Mouse (Mus musculus) kidney, postnatal 0 days (tissue): ENCODE measurements around the gene Fcrl1. TPM values are rescaled to one million over a fixed set of nuclear protein-coding genes. Genes with fewer than 3 reads are reported as not detected.
A peak's percentile ranks its signal among the peaks of the same experiment; 100 is the strongest.
"Not testable (repeated sequence)": the region's sequence is repeated elsewhere in the genome, so short reads cannot be mapped to it uniquely, and the experiment has no call there.

Experiments
- ATAC-seq: fragments of 200-750 bp; cut with Nextera tagmentation; replicated peaks from 2 replicates; pipeline ENCODE4 v1.8.0; 2017; ENCODE audit warnings: low read depth, moderate number of reproducible peaks, moderate TSS enrichment, moderate library complexity; ENCODE audit not compliant: low FRiP score
- DNase-seq: peaks from one replicate; pipeline ENCODE4 v3.0.0-alpha.2; 2016; ENCODE audit warnings: low spot score
- H3K27ac ChIP-seq: fragments of 300-500 bp; sonication (generic); 2 replicates; pipeline ENCODE4 v1.5.1; 2014; ENCODE audit warnings: mild to moderate bottlenecking
- H3K27me3 ChIP-seq: fragments of 300-500 bp; sonication (generic); 2 replicates; pipeline ENCODE4 v1.6.1; 2014; ENCODE audit warnings: low read length, mixed read lengths; ENCODE audit not compliant: insufficient read depth
- H3K36me3 ChIP-seq: fragments of 300-500 bp; sonication (generic); 2 replicates; pipeline ENCODE4 v1.6.1; 2014; ENCODE audit warnings: low read length, mixed read lengths; ENCODE audit not compliant: insufficient read depth
- H3K4me1 ChIP-seq: fragments of 300-500 bp; sonication (generic); replicated peaks from 2 replicates; pipeline ENCODE4 v1.6.1; 2014; ENCODE audit warnings: antibody characterized with exemption, low read length, mixed read lengths; ENCODE audit not compliant: insufficient read depth
- H3K4me2 ChIP-seq: fragments of 300-500 bp; sonication (generic); 2 replicates; pipeline ENCODE4 v1.6.1; 2014; ENCODE audit warnings: mild to moderate bottlenecking, low read length, moderate library complexity, mixed read lengths
- H3K4me3 ChIP-seq: fragments of 300-500 bp; sonication (generic); replicated peaks from 2 replicates; pipeline ENCODE4 v1.5.1; 2014; ENCODE audit warnings: low read depth, low read length
- H3K9ac ChIP-seq: fragments of 300-500 bp; sonication (generic); 2 replicates; pipeline ENCODE4 v1.6.1; 2014; ENCODE audit warnings: low read depth, low read length
- H3K9me3 ChIP-seq: fragments of 300-500 bp; sonication (generic); replicated peaks from 2 replicates; pipeline ENCODE4 v1.6.1; 2016; ENCODE audit warnings: low read length, inconsistent platforms, mixed read lengths
- CTCF ChIP-seq: IDR thresholded peaks from 2 replicates; pipeline ENCODE4 v1.5.1; 2016; ENCODE audit warnings: antibody characterized with exemption, low read depth, mild to moderate bottlenecking, moderate library complexity
- WGBS: fragments of 180-500 bp; shearing (Covaris S2); extraction: QIAGEN DNeasy Blood & Tissue Kit; methylation state at CpG from one replicate; pipeline ENCODE4 v1.1.7; 2014; 5-methylcytosine and 5-hydroxymethylcytosine counted together
- polyA plus RNA-seq: library from polyadenylated mRNA; unstranded; fragments of >200 nt; fragmentation: Nextera tagmentation; extraction: Ambion mirVana; gene quantifications from 2 replicates; pipeline ENCODE4 v1.2.1, GENCODE M21; 2015

Fcrl1 gene
- polyA plus RNA-seq, 1 experiment from 2014 or later: 0.34 TPM

GRCm38 (mm10) chr3:87365691-87366090 is 10.5 kb upstream of the Fcrl1 start:
- Histone ChIP-seq H3K9me3 (no peaks in the 10 kb centered on the region), H3K27me3 (no peaks in the 10 kb centered on the region), H3K27ac (no peak overlapping the region), H3K4me2 (no peak overlapping the region), H3K4me3 (no peak overlapping the region), H3K4me1 (no peaks in the 10 kb centered on the region), H3K9ac (no peak overlapping the region), H3K36me3 (no peaks in the 10 kb centered on the region)
- WGBS: 91% methylated on average over 14 of the region's 14 CpGs
- ATAC-seq (no peak), DNase-seq (no peak)
- TF ChIP-seq CTCF: no peak

- H3K4me1 ChIP-seq: no peaks in the 10 kb centered on the region
- ATAC-seq: no peak
- no peak for DNase-seq
Observed at GRCm38 (mm10) chr3:87367511-87367910, 8.7 kb upstream of the Fcrl1 start.

DNA sequence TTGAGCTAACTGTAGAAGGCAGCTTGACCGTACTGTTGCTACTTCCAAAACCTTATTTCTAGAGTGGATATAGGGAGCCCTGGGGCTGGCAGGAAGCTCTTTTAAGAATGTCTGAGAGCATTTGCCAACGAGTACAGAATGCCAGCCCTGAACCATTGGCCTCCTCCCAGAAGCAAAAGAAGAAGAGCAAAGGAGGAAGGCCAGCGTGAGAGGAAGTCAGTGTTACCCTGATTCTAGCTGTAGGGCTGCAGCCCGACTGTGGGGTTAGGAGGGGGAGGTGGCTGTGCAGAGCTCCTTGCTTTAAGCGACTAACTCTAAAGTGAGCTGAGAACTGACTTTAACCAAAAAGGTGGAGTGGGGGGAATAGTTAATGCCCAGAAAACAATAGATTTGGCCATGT is 7.0 kb upstream of the Fcrl1 start:
- Histone ChIP-seq H3K36me3 (no peaks in the 10 kb centered on the region), H3K4me1 (no peaks in the 10 kb centered on the region), H3K27me3 (no peaks in the 10 kb centered on the region), H3K9me3 (no peaks in the 10 kb centered on the region), H3K9ac (no peak overlapping the region), H3K4me3 (no peak overlapping the region), H3K4me2 (no peak overlapping the region), H3K27ac (no peak overlapping the region)
- 68% methylated on average over 5 of the region's 5 CpGs for WGBS
- DNase-seq (no peak), ATAC-seq (no peak)
- no peak for TF ChIP-seq CTCF

More at GRCm38 (mm10) chr3:87367511-87367910, 8.7 kb upstream of the Fcrl1 start:
- Histone ChIP-seq H3K4me2 (no peak overlapping the region), H3K9ac (no peak overlapping the region), H3K4me3 (no peak overlapping the region), H3K36me3 (no peaks in the 10 kb centered on the region), H3K27me3 (no peaks in the 10 kb centered on the region), H3K9me3 (no peaks in the 10 kb centered on the region), H3K27ac (no peak overlapping the region)
- 79% methylated on average over 10 of the region's 10 CpGs for WGBS
- TF ChIP-seq CTCF: no peak

GRCm38 (mm10) chr3:87377228-87377627 is 1.0 kb downstream of the Fcrl1 start:
- DNase-seq (peak; percentile 12), ATAC-seq (0 out of 2 replicates have a peak, but pooled peaks have one; percentile 36)
- H3K9ac ChIP-seq: no peak overlapping the region
- no peak overlapping the region for H3K27ac ChIP-seq
- no peaks in the 10 kb centered on the region for H3K36me3 ChIP-seq
- WGBS: 54% methylated on average over 3 of the region's 3 CpGs
- H3K9me3 ChIP-seq: no peaks in the 10 kb centered on the region
- H3K4me2 ChIP-seq: no peak overlapping the region
- H3K27me3 ChIP-seq: no peaks in the 10 kb centered on the region
- H3K4me1 ChIP-seq: 0 out of 2 replicates have a peak, but pooled peaks cover 4% of the 10 kb centered on the region
- no peak for TF ChIP-seq CTCF
- H3K4me3 ChIP-seq: no peak overlapping the region

DNA sequence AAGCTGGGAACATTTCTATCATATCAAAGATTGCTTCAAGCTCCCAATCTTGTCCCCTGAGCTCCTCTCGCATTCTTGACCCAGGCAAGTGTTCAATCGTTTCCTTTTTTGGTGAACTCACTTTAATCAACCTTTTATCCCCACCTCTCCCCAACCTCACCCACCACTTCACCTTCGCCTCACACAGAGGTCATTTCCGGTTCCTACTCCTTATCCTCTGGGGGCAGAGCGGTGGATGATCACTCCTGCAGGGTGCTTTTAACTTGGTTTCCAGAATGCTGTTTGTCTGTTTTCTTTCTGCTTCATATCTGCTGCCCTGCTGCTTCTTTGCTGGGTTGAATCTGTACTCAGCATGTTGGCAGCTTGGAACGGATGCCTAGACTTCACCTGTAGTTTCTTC is 1.5 kb downstream of the Fcrl1 start:
- H3K4me3 ChIP-seq: no peak overlapping the region
- TF ChIP-seq CTCF: no peak
- H3K9me3 ChIP-seq: no peaks in the 10 kb centered on the region
- H3K27me3 ChIP-seq: no peaks in the 10 kb centered on the region
- WGBS: 53% methylated on average over 6 of the region's 6 CpGs
- DNase-seq (no peak), ATAC-seq (no peak)
- no peak overlapping the region for H3K27ac ChIP-seq
- no peak overlapping the region for H3K9ac ChIP-seq
- no peaks in the 10 kb centered on the region for H3K36me3 ChIP-seq
- no peak overlapping the region for H3K4me2 ChIP-seq
- H3K4me1 ChIP-seq: 0 out of 2 replicates have a peak, but pooled peaks cover 4% of the 10 kb centered on the region

DNA sequence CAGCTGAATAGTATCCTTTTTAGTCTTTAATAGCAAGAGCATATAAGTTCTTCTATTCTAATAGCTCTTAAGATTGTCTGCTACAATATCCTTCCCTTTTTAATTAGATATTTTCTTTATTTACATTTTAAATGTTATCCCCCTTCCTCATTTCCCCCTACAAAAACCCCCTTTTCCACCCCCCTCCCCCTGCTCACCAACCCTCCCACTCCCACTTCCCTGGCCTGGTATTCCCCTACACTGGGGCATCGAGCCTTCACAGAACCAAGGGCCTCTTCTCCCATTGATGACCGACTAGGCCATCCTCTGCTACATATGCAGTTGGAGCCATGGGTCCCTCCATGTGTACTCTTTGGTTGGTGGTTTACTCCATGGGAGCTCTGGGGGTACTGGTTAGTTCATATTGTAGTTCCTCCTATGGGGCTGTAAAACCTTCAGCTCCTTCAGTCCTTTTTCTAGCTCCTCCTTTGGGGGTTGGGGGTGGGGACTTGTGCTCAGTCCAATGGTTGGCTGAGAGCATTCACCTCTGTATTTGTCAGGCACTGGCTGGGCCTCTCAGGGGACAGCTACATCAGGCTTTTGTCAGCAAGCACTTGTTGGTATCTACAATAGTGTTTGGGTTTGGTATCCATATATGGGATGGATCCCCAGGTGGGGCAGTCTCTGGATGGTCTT is 3.6 kb downstream of the Fcrl1 start:
- H3K4me3 ChIP-seq, ATAC-seq, H3K27ac ChIP-seq, H3K4me2 ChIP-seq, H3K9me3 ChIP-seq, H3K36me3 ChIP-seq, DNase-seq, H3K27me3 ChIP-seq, H3K4me1 ChIP-seq, H3K9ac ChIP-seq: not testable (repeated sequence)
- WGBS: 95% methylated on average over 2 of the region's 2 CpGs
